Mouse (Mus musculus): ENCODE results near the gene Kmt2a. TPM values are rescaled to one million over a fixed set of nuclear protein-coding genes. Genes with fewer than 3 reads are reported as not detected.

The Kmt2a gene
- total RNA-seq (2021) (10 to 100 TPM; 20.0 to 38.4 TPM), polyA plus RNA-seq (2012; rRNA removed) (12.9 and 19.4 TPM in 2 replicates)
- long read RNA-seq, partial matches to known transcripts: 1 of 6 reads
- long read RNA-seq, other reads (novel, unspliced or antisense): 5 of 6 reads

- DNase-seq: peak; percentile 99
Observed at GRCm38 (mm10) chr9:44881221-44881871, at the start of gene Kmt2a. Gene Kmt2a, minus strand, starts transcription at chr9:44881296.

GRCm38 (mm10) chr9:44921543-44921942, 40.4 kb upstream of the Kmt2a start:
- no peak for DNase-seq

- DNase-seq: no peak
Observed at GRCm38 (mm10) chr9:44921123-44921468, 40.0 kb upstream of the Kmt2a start.

DNA sequence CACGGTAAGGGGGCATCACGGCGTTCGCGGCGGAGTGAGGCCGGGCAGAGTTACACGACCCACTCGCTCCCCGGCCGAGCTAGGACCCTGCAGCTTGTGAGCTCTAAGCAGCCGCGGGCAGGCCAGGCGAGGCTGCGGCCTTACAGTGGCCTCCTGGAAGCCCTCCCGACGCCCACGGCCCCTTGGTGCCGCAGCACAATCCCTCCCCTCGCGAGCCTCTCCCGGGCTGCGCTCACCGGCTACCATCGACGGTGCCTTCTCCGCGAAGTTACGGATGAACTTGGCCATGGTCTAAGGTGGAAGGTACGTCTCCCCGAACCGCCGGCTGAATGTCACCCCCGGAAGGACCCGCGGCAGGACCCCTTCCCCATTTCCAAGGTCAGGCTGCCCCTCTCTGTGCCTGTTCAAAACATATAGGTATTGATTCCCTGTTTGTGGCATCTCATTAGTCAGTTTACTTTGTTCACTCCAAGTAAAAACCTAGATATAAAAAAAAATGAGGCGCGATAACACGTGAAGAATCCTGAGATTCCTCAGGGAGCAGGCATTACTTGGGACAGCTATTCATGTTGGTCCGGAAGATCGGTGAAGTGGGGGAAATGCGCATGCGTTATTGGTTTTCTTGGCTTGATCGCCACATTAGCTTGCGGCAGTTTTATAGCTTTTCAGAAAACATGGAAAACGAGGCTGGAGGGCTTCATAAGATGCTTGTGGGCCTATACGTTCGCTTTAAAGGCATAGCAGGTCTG, 39.5 kb upstream of the Kmt2a start, which contains the start of gene Atp5l:
Gene Atp5l (minus strand): TSS at position 369 of the 749 bp plus-strand sequence.
- peak; percentile 88 for DNase-seq

DNA sequence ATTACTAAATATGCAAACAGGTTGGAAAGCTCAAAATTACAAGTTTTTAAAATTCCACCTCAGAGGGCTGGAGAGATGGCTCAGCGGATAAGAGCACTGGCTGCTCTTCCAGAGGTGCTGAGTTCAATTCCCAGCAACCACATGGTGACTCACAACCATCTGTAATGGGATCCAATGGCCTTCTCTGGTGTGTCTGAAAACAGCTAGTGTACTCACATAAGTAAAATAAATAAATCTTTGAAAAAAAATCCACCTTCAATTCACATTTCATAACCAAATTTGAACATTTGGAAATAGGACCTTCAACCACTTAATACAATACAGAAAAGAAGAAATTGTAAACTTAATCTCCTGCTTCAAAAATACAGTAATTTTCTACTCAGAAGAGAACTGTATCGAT, 38.5 kb upstream of the Kmt2a start:
- DNase-seq: no peak

DNA sequence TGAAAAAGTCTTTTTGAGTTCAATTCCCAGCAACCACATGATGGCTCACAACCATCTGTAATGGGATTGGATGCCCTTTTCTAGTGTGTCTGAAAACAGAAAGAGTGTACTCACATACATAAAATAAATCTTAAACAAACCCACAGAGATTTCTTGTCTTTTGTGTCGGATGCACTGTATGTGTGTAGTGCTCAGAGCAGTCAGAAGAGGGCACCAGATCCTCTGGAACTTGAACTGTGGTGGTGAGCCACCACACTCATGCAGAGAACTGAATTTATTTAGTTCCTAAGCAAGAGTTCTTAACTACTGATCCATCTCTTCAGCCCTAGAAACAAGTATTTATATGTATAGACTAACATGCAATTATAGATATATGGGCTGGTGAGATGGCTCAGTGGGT, 35.1 kb upstream of the Kmt2a start:
- peak; percentile 23 for DNase-seq

DNA sequence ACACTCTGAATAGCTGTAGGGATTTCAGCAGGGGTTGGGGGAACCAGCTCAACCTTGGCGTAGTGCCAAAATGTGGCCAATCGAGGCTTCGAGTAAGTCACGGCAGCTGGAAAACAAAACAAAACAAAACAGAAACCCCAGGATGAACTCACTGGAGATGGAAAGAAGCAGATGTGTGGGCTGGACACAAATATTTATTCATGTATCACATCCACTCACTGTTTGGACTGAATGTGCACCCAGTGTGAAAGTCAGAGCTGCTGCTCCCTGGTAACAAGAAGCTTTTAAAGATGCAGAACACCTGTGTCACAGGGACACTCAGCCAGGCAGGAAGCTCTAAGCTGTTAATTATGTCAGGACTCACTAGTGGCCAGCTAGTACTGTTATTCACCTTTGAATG, 33.6 kb upstream of the Kmt2a start:
- DNase-seq: no peak

DNA sequence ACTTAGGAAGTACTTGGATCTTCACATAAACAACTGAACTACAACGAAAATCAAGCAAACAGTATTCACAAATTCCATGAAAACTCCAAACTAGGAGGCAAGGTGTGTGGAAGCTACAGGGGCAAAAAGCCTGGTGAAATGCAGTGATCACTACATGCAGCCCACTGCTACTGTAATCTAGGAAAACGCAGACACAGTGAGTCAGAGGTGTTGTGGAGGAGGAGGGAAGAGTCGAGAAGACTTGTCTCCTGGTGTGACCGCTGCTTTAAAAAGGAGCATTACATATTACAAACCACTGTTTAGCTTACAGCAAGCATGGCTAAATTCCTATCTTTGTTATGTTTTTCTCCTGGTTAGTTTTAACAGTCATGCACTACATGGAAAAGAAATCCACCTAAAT, 30.3 kb upstream of the Kmt2a start:
- DNase-seq: no peak

GRCm38 (mm10) chr9:44905620-44906019, 24.5 kb upstream of the Kmt2a start:
- peak; percentile 33 for DNase-seq

GRCm38 (mm10) chr9:44904964-44905363, 23.9 kb upstream of the Kmt2a start:
- peak; percentile 84 for DNase-seq

DNA sequence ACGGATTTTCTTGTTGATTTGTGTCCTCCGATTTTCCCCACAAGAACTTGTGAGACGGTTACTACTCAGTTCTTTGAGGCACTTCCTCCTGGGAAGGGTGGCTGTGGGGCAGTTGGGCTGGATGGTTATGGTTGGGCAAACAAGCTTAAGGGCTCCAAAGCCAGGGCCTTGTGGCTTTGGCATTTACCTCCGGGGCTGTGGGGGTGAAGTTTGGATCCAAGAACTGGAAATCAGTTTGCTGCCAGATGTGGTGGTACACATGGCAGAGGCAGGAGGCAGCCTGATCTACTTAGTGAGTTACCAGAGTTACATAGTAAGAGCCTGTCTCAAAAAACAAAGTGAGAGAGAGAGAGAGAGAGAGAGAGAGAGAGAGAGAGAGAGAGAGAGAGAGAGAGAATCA, 22.8 kb upstream of the Kmt2a start:
- DNase-seq: no peak

DNA sequence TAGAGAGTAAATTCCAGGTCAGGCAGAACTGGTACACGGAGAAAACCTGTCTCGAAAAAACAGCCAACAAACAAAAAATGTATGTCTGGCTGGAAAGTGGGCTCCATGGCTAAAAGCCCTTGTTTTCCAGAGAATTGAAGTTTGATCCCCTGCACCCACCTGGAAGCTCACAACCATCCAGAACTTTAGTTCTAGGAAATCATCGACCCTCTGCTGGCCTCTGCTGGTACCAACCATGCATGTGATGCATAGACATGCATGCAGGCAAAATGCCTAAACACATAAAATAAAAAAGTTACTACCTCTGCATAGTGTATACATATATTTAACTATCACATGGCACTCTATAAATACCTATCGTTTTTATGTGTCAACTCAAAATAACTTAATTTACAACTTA, 19.3 kb upstream of the Kmt2a start:
- DNase-seq: no peak

DNA sequence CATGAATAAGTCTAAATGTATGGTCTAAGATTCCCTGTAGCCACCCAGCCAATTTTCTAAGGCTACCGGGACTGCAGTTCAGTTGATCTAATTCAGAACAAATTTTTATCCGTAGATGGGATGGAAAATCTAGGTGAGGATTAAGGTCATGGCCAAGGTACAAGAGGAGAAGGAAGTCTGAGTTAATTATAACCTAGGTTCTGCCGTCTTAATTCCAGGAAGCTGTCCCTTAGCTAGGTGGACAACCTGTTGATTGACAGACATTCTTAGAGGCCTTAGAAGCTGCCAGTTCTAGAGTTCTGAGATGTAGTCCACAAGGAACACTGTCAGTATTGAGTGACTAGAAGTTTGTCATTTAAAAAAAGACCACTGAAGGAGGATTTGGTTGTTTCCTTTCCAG, 18.6 kb upstream of the Kmt2a start:
- no peak for DNase-seq

GRCm38 (mm10) chr9:44897024-44897423, 15.9 kb upstream of the Kmt2a start:
- no peak for DNase-seq

- DNase-seq: no peak
Observed at GRCm38 (mm10) chr9:44892664-44893063, 11.6 kb upstream of the Kmt2a start.

DNA sequence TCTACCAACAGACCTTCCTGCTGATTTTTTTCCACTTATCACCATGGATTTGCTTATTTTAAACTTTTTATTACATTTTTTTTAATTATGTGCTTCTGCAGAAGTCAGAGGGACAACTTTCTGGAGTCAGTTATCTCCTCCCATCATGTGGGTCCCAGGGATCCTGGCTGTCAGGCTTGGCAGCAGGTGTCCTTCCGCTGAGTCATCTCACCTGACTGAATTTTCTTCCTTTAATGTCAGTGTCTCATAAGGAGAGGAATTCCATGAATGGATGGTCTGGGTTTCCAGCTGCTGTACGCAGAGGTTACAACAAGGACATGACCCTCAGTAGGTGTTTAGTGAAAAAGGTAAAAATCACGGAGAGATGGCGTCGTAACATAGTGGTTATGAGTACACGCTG, 10.1 kb upstream of the Kmt2a start:
- DNase-seq: no peak

- DNase-seq: no peak
Observed at GRCm38 (mm10) chr9:44890122-44890521, 9.0 kb upstream of the Kmt2a start.

DNA sequence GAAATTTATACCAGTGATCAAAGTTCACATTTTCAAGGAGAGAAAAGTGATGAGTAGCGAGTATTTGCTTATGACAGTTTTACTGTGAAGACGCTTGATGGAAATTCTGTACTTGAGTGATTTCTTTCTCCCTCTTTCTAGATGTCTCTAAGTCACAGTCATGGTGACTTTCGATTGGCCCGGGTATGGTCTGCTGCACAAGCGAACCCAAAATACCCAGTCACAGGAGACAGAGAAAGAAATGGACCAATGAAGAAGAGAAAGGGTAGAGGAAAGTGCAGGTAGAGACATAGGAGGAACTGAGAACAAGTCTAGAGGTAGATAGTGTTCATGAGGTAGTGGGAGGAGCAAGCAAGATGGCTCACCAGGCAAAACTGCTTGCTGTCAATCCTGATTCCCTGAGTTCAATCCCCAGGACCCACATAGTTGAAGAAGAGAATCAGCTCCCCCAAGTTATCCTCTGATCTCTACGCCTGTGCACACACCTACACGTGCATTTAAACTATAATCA, 7.1 kb upstream of the Kmt2a start:
- no peak for DNase-seq

GRCm38 (mm10) chr9:44882981-44883569, 2.0 kb upstream of the Kmt2a start:
- no peak for DNase-seq

DNA sequence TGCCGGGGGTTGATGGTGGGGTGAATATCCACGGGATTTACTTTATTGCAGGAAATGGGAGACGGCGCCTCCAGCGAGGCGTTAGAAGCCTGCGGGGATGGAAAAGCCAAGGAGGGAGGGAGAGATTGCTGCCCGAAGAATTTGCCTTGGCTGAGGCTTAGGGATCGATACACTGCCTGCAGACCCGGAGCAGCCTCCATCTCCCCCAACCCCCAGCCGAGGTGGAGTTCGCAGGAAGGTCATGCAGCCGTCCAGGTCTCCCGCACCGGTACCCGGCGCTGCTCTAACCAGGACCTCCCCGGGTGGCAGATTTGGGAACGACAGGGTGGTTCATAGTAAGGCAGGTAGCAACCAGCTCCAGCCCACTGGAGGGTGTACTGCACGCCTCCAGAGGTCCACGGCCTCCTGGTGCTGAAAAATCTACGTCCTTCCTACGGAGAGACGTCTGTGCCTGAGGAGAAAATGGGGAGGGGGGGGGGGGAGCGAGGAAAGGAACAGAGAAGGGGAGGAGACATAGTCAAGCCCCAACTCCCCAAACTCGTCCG, 1.4 kb upstream of the Kmt2a start:
- DNase-seq: peak; percentile 52

DNA sequence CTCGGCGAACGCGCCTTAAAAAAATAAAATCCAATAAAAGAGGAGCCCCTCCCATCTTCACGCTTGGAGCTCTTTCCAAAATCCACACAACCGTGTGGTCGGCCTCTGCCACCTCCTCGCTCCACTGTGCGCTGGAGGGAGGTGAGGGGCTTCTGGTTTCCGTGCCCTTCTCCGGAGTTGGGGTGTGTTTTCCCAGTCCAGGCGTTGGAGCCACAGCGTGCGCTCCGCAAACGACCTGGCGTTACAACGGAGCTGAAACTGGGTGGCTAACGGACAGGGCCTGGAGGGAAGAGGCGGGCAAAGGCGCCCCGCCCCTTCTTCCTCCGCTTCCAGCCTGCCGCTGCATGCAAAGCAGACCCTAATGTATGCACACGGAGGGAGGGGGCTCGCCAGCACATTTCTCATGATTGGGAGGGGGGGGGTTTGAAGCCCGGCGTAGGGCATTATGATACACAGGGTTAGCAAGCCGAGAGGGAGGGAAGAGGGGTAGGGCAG, 892 bp upstream of the Kmt2a start:
- peak; percentile 88 for DNase-seq

DNA sequence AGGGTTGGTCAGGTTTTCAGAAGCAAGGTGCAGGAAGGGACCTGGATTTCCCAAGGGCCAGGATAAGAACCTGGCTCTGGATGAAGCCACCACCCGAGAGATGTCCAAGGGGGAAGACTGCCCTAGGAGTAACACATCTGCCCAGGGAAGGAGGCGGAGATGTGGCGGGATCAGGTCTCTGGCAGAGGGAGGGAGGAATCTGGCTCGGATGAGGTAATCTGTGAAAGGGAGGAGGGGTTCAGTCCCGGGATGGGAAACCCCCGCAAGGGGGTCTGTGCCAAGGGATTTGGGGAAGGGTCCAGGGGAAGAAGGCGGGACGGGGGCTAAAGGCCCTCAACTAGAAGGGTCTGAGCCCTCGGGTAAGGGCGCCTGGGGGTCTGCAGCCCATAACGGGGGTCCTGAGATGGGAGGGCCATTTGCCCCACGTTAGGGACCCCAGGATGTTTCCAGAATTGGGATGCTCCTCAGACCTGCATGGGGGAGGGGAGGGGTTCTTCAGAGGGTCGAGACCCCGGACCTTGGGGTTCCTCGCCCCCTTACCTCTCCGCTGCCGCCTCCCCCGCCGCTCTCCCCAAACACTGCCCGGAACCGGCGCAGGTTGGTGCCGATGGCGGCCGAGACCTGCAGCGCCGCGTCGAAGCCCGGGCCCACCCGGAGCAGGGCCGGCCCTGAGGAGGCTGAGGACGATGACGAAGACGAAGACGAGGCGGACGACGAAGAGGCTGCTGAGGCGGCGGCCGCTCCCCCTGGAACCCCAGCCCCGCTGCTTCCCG, 601 bp downstream of the Kmt2a start:
- peak; percentile 29 for DNase-seq

All from adrenal gland, adult 2 months (tissue).